Mouse (Mus musculus): ENCODE data around the gene Ifngr1.

The Ifngr1 gene

GRCm38 (mm10) chr10:19589626-19590025, 2.1 kb upstream of the Ifngr1 start:
- DNase-seq: no peak

GRCm38 (mm10) chr10:19591286-19591640, 486 bp upstream of the Ifngr1 start:
- no peak for DNase-seq

- no peak for DNase-seq
These were observed 807 bp downstream of the Ifngr1 start for GRCm38 (mm10) chr10:19592556-19592955.

GRCm38 (mm10) chr10:19593296-19593695, 1.5 kb downstream of the Ifngr1 start:
- no peak for DNase-seq

- DNase-seq: peak; percentile 36
These were observed 2.6 kb downstream of the Ifngr1 start for GRCm38 (mm10) chr10:19594201-19594905.

- DNase-seq: no peak
These were observed 5.1 kb downstream of the Ifngr1 start for GRCm38 (mm10) chr10:19596866-19597265.

- no peak for DNase-seq
These were observed 6.3 kb downstream of the Ifngr1 start for GRCm38 (mm10) chr10:19598091-19598490.

- DNase-seq: no peak
These were observed 7.8 kb downstream of the Ifngr1 start for GRCm38 (mm10) chr10:19599331-19600092.

GRCm38 (mm10) chr10:19600093-19600420, 8.3 kb downstream of the Ifngr1 start:
- DNase-seq: no peak

- DNase-seq: peak; percentile 47
These were observed 9.8 kb downstream of the Ifngr1 start for GRCm38 (mm10) chr10:19601502-19601901.

- DNase-seq: no peak
These were observed 11.5 kb downstream of the Ifngr1 start for GRCm38 (mm10) chr10:19603231-19603630.

GRCm38 (mm10) chr10:19609125-19609524, 17.4 kb downstream of the Ifngr1 start:
- DNase-seq: no peak

- DNase-seq: no peak
These were observed 19.9 kb downstream of the Ifngr1 start for GRCm38 (mm10) chr10:19611616-19612015.

- no peak for DNase-seq
These were observed 21.5 kb downstream of the Ifngr1 start for GRCm38 (mm10) chr10:19613111-19613753.

- no peak for DNase-seq
These were observed 28.0 kb downstream of the Ifngr1 start for GRCm38 (mm10) chr10:19619736-19620135.

- no peak for DNase-seq
These were observed 29.8 kb downstream of the Ifngr1 start, which contains the start of gene Il22ra2 for GRCm38 (mm10) chr10:19621408-19622048. Il22ra2 (plus strand) TSS chr10:19621998.

- no peak for DNase-seq
These were observed 32.9 kb downstream of the Ifngr1 start for GRCm38 (mm10) chr10:19624617-19625016.

- DNase-seq: no peak
These were observed 35.6 kb downstream of the Ifngr1 start for GRCm38 (mm10) chr10:19627342-19627741.

- DNase-seq: no peak
These were observed 36.0 kb downstream of the Ifngr1 start for GRCm38 (mm10) chr10:19627748-19628147.

- no peak for DNase-seq
These were observed 40.0 kb downstream of the Ifngr1 start for GRCm38 (mm10) chr10:19631616-19632195.

- DNase-seq: no peak
These were observed 47.1 kb downstream of the Ifngr1 start for GRCm38 (mm10) chr10:19638851-19639250.

GRCm38 (mm10) chr10:19639630-19640029, 47.9 kb downstream of the Ifngr1 start:
- no peak for DNase-seq

GRCm38 (mm10) chr10:19645119-19645518, 53.4 kb downstream of the Ifngr1 start:
- no peak for DNase-seq
